Mouse (Mus musculus) adrenal gland, postnatal 4 days (tissue): Measurements from ENCODE around the gene Mertk. TPM values are rescaled to one million over a fixed set of nuclear protein-coding genes. Genes with fewer than 3 reads are reported as not detected.
"Not testable (repeated sequence)": the region's sequence is repeated elsewhere in the genome, so short reads cannot be mapped to it uniquely, and the experiment has no call there.

ENCODE experiments used
- DNase-seq, 2 experiments: peaks; one replicate each; pipeline ENCODE4 v3.0.0; 2021 to 2022; ENCODE audit warnings: low spot score in 2 of 2, mixed read lengths in 2 of 2
- long read RNA-seq, 2 experiments: library from polyadenylated mRNA; stranded (forward); transcript quantifications; one replicate each; pipeline ENCODE4 v2.0.0; 2021
- total RNA-seq, 2 experiments: library from RNA; stranded (reverse); gene quantifications; 2 replicates each; pipeline ENCODE4 v1.2.3; 2021

Gene Mertk
- 10 to 100 TPM; 15.5 to 16.8 TPM for total RNA-seq
- long read RNA-seq, experiment 1, partial matches to known transcripts: 0 of 4 reads
- long read RNA-seq, experiment 1, other reads (novel, unspliced or antisense): 4 of 4 reads
- long read RNA-seq, experiment 2, full-length matches to known transcripts: 6 of 11 reads
- long read RNA-seq, experiment 2, partial matches to known transcripts: 4 of 11 reads
- long read RNA-seq, experiment 2, other reads (novel, unspliced or antisense): 1 of 11 reads

DNA sequence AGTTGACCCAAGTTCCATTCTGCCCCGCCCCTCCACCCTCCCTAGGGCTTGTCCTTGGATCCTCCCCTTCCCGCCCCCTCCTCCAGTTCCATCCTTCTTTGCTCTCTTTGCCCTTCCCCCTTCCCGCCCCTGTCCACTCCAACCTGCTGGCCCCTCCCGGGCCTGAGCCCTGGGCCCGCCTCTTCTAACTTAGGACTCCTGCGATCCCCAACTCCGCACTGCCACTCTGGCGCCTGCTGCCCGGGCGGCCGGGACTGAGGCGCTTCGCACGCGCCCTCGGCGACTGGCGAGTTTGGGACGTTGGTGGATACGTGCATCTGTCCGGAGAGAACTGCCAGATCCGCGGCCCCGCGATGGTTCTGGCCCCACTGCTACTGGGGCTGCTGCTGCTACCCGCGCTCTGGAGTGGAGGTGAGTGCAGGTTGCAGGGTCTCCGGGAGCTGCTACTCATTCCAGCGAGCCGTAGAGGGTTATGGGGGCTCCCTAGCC lies at the start of gene Mertk:
TSS of gene Mertk (plus strand) at position 264 of the 489 bp plus-strand sequence.
- DNase-seq: peak; percentile 70 to 79

DNA sequence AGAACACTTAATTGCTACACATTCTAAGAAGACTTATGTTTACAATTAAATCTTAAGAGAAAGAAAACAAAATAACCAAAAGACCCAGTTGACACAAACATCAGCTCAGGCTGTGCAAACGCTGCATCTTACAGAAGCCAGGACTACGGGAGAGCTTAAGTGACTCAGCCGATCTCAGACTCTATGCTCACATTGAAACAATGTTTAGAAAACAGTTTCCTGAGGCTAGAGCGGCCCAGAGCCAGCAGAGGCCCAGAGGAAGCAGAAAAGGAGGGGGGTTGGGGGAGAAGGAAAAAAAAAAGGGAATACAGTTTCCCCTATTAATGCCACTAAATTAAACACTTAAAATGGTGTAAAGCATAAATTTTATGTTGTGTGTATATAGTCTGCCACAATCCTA lies 18.1 kb upstream of the Mertk start:
- DNase-seq: no peak

GRCm38 (mm10) chr2:128686921-128687557 lies 11.7 kb upstream of the Mertk start, which contains the start of gene Anapc1:
Anapc1 (minus strand) TSS chr2:128687391.
- DNase-seq: peak; percentile 73 to 78

- DNase-seq: no peak
Measured at GRCm38 (mm10) chr2:128687558-128688120, 11.1 kb upstream of the Mertk start.

DNA sequence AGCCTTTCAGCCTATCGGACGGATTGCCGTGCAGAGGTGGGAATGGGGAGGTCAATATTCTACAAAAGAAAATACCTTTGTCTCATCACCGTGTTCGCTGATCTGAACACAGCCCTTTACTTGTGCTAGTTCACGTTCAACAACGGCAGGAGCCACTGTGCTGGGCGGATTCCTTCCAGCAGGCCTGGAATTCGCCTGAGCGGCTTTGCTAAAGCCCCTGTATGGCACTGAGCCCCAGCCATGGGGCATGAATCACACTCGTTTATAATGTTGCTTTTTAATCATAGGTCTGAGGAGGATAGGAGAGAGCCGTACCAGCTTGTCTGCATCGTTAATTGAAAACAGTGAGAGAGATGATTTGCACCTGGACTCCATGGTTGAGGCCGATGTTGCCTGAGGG lies 6.4 kb upstream of the Mertk start:
- DNase-seq: no peak

DNA sequence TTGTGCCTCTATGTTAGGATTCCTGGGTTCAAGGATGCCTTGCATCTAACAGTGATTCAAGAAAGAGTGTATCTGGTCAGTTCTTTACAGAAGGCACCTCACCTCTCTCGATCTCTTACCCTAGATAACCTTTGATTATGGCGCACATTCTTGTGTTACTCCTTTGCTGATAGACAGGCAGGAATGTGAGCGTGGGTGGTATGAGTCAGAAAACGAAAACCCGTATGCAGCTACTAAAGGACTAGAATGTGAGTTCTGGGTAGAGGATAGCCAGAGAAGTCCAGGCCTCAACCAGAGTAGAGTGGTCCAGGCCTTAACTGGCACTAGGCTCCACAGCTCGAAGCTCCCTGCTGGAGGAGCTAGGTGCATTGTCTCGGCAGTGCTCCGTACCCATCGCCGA lies 6.0 kb upstream of the Mertk start:
- DNase-seq: no peak

DNA sequence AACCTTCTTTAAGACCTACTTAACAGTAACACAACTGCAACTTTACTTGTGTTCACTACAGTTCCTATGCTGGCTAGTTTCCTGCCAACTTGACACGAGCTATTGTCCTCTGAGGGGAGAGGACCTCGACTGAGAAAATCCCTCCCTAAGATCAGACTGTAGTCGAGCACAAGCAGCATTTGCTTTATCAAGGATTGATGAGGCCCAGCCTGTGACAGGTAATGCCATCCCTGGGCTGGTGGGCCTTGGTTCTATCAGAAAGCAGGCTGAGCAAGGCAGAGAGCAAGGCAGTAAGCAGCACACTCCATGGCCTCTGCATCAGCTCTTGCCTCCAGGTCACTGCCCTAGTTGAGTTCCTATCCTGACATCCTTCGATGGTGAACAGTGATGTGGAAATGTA lies 5.5 kb upstream of the Mertk start:
- no peak for DNase-seq

- DNase-seq: not testable (repeated sequence)
Measured at GRCm38 (mm10) chr2:128693828-128694227, 4.9 kb upstream of the Mertk start.

- no peak for DNase-seq
Measured at GRCm38 (mm10) chr2:128694548-128694947, 4.2 kb upstream of the Mertk start.

DNA sequence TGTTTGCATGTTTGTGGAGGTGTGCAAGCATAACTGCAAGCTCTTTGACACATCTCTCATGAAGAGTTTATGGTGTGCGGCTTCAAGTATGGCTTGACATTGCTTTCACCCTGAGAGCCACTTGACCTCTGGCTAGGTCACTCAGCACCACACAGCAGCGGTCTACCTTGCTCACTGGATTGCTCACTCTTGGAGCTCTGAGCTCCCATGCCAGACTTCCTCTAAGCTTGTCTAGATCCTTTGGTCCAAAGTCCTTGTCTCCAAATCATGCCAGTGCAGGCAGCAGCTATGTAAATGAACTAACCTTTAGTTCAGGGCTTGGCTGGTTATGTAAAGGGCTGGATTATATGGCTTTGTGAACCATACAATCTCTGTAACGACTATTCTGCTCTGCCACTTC lies 2.3 kb upstream of the Mertk start:
- DNase-seq: no peak

DNA sequence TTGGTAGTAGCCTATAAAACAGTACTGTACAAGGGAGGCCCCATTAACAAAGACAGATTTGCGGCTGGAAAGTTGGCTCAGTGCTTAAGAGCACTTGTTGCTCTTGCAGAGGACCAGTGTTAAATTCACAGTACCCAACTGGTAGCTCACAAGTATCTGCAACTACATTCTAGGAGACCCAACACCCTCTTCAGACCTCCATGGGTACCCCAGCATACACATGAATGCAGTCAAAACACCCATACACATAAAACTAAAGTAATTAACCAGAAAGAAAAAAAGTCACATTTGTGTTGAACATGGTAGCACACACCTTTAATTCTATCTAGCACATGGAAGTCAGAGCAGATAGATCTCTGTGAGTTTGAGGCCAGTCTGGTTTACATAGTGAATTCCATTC lies 1.7 kb upstream of the Mertk start:
- DNase-seq: no peak

GRCm38 (mm10) chr2:128697566-128697965 lies 1.2 kb upstream of the Mertk start:
- DNase-seq: no peak

DNA sequence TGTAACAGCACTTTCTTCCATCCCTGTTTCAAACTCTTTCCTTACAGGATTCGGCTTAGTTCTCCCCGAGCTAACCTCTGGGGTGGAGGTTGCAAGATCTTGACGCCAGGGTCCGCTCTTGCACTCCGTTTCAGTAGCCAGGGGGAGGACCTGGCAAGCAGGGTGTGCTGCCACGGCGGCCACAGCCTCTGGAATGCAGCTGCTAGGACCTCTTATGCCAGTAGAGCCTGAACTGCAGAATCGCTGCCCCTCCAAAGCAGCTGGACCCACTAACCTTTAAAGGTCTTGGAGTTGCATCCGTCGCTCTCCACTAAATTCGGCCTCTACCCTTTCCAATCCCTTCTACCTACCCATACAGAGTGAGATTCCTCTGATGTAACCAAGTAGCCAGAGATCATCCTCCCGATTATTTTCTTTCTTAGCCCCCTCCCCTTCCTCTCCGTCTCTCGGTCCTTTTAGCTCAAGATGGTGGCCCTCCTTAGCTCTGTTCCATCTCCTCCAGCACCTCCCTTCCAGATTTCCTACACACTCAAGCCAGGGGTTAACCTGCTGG lies 540 bp upstream of the Mertk start:
- DNase-seq: peak; percentile 56 to 71

DNA sequence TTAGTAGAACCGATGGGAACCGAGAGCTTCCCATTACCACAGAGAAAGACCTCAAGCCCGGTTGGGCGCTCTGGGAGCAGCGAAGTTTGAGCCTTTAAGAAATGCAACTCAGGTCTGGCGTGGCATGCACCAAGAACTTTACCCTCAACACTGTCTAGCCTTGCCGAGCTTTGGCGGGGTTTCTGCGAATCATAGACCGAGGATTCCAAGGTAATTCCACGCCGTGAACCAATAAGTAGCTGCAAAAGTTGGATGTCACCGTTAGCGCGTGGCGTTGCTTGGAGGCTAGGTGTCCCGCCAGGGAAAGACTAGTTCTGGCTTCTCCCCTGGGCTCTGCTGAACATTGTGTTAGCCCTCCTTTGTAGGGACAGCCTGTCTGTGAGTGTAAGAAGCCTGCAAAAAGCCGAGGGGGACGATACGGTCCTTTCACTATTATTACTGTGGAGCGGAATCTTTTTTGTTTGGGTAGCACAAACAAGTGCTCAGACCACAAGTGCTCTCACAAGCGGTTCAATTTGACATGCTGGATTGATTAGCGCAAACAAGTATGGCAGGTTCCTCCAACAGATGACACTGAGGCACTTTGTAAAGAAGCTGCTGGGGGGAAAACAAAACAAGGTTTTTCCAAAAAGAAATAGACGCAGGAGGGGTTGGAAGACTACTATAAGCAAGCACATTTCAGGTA lies 587 bp downstream of the Mertk start:
- peak in 1 of 2 experiments; percentile 22 for DNase-seq

- no peak for DNase-seq
Measured at GRCm38 (mm10) chr2:128704474-128704873, 5.7 kb downstream of the Mertk start.

- no peak for DNase-seq
Measured at GRCm38 (mm10) chr2:128709264-128709663, 10.5 kb downstream of the Mertk start.

DNA sequence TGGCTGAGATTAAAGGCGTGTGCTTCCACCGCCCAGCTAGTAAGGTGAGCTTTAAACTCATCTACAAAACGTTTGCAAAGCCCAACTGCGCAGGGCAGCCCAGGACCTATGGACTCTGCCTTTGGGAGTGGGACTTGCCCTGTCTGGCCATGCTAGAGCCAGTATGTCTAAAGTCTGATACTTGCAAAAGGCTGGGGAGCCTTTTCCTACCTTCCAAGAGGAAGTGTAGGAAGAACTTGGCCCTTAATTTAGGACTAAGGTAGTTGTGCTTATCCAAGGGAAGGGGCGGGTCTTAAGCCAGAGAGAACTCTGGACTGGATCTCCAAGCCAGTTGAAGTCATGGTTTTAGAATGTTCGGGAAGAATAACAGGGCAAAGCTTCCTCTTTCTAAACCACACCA lies 11.9 kb downstream of the Mertk start:
- no peak for DNase-seq

GRCm38 (mm10) chr2:128712940-128713339 lies 14.2 kb downstream of the Mertk start:
- DNase-seq: no peak

GRCm38 (mm10) chr2:128713548-128714003 lies 14.8 kb downstream of the Mertk start:
- DNase-seq: no peak

DNA sequence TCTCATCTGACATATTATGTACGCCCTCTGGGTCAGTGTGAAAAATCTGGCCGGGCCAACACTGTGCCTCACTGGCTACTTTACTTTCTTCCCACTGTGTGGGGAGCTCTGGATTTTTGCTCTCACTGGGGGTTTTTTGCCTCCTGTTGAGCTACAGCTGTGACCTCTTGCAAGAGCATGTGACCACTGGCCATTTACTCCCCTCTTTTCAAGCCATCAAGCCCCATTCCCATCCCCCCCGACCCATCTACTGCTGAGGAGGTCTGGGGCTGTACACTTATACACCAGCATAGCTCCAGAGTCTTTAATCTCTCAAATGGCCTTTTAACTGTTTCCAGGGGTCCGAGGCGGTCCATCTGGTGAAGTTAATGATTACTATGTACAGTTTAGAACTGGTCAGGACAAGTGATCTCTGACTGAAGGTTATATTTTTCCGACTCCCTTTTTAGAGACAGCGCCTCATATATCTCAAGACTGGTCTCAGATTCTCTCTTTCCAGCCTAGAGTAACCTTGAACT lies 16.0 kb downstream of the Mertk start:
- DNase-seq: no peak

- no peak for DNase-seq
Measured at GRCm38 (mm10) chr2:128715979-128716378, 17.2 kb downstream of the Mertk start.
